Mouse (Mus musculus) limb, embryonic 12.5 days (tissue): ENCODE data around the gene Tomm34. TPM values are rescaled to one million over a fixed set of nuclear protein-coding genes. Genes with fewer than 3 reads are reported as not detected.

Experiments
- ATAC-seq: fragments of 200-750 bp; cut with Nextera tagmentation; 2 replicates; pipeline ENCODE4 v1.8.0; 2017; ENCODE audit warnings: low read depth, moderate TSS enrichment; ENCODE audit not compliant: insufficient number of reproducible peaks, insufficient read depth, low FRiP score, low TSS enrichment
- H3K27ac ChIP-seq: fragments of 300-500 bp; sonication (generic); 2 replicates; pipeline ENCODE4 v1.5.1; 2016; ENCODE audit warnings: mild to moderate bottlenecking, moderate library complexity
- H3K27me3 ChIP-seq: fragments of 300-500 bp; sonication (generic); 2 replicates; pipeline ENCODE4 v1.6.1; 2016; ENCODE audit warnings: mild to moderate bottlenecking, moderate library complexity
- H3K36me3 ChIP-seq: fragments of 300-500 bp; sonication (generic); 2 replicates; pipeline ENCODE4 v1.6.1; 2016; ENCODE audit warnings: mild to moderate bottlenecking, moderate library complexity
- H3K4me1 ChIP-seq: fragments of 300-500 bp; sonication (generic); replicated peaks from 2 replicates; pipeline ENCODE4 v1.6.1; 2016
- H3K4me2 ChIP-seq: fragments of 300-500 bp; sonication (generic); 2 replicates; pipeline ENCODE4 v1.6.1; 2016; ENCODE audit warnings: mild to moderate bottlenecking, moderate library complexity
- H3K4me3 ChIP-seq: fragments of 300-500 bp; sonication (generic); replicated peaks from 2 replicates; pipeline ENCODE4 v1.5.1; 2016; ENCODE audit warnings: mild to moderate bottlenecking
- H3K9ac ChIP-seq: fragments of 300-500 bp; sonication (generic); replicated peaks from 2 replicates; pipeline ENCODE4 v1.6.1; 2016; ENCODE audit warnings: mild to moderate bottlenecking, moderate library complexity
- H3K9me3 ChIP-seq: fragments of 300-500 bp; sonication (generic); 2 replicates; pipeline ENCODE4 v1.6.1; 2016; ENCODE audit warnings: mild to moderate bottlenecking, moderate library complexity
- WGBS: fragments of 180-500 bp; shearing (Covaris S2); methylation state at CpG from one replicate; pipeline ENCODE4 v1.1.7; 2016; 5-methylcytosine and 5-hydroxymethylcytosine counted together
- polyA plus RNA-seq: library from polyadenylated mRNA; unstranded; fragments of >200 nt; fragmentation: Nextera tagmentation; extraction: Ambion mirVana; gene quantifications from 2 replicates; pipeline ENCODE4 v1.2.1, GENCODE M21; 2016

Gene Tomm34
- polyA plus RNA-seq, 1 experiment from 2014 or later, result 53.6 TPM

DNA sequence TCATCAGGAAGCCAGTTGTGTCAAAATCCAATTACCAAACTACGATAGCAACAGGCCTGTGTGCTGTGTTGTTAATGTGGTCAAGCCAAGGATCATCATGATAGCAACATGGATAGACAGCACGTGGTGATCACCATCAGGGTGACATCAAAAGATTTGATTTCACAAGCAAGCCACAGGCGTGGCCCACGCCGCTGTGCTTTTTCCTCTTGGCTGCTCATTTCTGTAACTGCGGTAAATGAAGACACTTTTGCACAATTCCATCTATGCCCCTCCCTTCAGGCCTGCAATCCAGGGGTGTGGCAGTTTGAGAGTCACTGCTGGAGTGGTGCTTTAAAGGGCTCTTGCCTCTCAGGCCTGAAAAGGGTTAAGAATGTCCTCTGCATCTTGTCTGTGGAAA lies 30.0 kb downstream of the Tomm34 start:
- no peaks in the 10 kb centered on the region for H3K27me3 ChIP-seq
- H3K4me1 ChIP-seq, result 0 out of 2 replicates have a peak, but pooled peaks cover 4% of the 10 kb centered on the region
- H3K9ac ChIP-seq, result no peak overlapping the region
- no peaks in the 10 kb centered on the region for H3K9me3 ChIP-seq
- no peak overlapping the region for H3K27ac ChIP-seq
- ATAC-seq, result no peak
- no peak overlapping the region for H3K4me3 ChIP-seq
- WGBS, result 86% methylated on average over 6 of the region's 6 CpGs
- H3K4me2 ChIP-seq, result no peak overlapping the region
- H3K36me3 ChIP-seq, result no peaks in the 10 kb centered on the region

DNA sequence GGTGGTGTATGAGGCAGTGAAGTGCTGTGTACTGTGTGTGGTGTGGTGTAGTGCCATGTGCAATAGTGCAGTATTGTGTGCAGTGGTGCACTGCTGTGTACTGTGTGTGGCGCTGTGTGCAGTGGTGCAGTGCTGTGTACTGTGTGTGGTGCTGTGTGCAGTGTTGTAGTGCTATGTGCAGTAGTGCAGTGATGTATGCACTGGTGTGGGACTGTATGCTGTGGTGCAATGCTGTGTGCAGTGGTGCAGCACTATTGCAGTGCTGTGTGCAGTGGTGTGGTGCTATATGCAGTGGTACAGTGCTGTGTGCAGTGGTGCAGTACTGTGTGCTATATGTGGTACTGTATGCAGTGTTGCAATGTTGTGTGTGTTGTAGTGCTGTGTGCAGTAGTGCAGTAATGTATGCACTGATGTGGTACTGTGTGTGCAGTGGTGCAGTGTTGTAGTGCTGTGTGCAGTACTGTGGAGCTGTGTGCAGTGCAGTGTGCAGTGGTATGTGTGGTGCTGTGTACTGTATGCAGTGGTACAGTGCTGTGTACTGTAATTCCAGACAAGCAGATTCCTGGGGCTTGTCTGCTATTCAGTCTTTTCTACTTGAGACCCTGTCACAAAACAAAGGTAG lies 32.5 kb downstream of the Tomm34 start:
- no peak for ATAC-seq
- H3K9me3 ChIP-seq, result no peaks in the 10 kb centered on the region
- no peak overlapping the region for H3K9ac ChIP-seq
- 85% methylated on average over 1 of the region's 1 CpGs for WGBS
- no peak overlapping the region for H3K27ac ChIP-seq
- H3K36me3 ChIP-seq, result no peaks in the 10 kb centered on the region
- H3K4me3 ChIP-seq, result no peak overlapping the region
- no peaks in the 10 kb centered on the region for H3K27me3 ChIP-seq
- 0 out of 2 replicates have a peak, but pooled peaks cover 4% of the 10 kb centered on the region for H3K4me1 ChIP-seq
- no peak overlapping the region for H3K4me2 ChIP-seq

- H3K36me3 ChIP-seq, result no peaks in the 10 kb centered on the region
- 0 out of 2 replicates have a peak, but pooled peaks cover 4% of the 10 kb centered on the region for H3K4me1 ChIP-seq
- 0 out of 2 replicates have a peak, but pooled peaks cover 3% of the 10 kb centered on the region for H3K9me3 ChIP-seq
- ATAC-seq, result peak; percentile 85
- H3K9ac ChIP-seq, result no peak overlapping the region
- no peak overlapping the region for H3K4me2 ChIP-seq
- no peak overlapping the region for H3K4me3 ChIP-seq
- H3K27me3 ChIP-seq, result no peaks in the 10 kb centered on the region
- 0 out of 2 replicates have a peak overlapping the region, but pooled peaks have one; percentile 12 for H3K27ac ChIP-seq
- 45% methylated on average over 10 of the region's 10 CpGs for WGBS
Observed at GRCm38 (mm10) chr2:164036520-164037019, 34.4 kb downstream of the Tomm34 start.

DNA sequence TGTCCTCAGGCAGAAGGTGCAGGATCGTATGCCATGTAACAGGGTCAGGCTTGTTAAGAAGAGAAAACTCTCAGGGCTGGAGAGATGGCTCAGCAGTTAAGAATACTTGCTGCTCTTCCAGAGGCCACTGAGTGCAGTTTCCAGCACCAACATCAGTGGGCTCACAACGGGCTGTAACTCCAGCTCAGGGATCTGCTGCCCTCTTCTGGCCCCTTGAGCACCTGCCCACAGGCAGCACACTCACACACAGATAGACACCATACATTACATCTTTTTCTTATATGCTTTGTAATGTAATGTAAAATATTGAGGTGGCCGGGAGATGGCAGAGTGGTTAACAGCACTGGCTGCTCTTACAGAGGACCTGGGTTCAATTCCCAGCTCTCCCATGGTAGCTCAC lies 38.0 kb downstream of the Tomm34 start:
- H3K27ac ChIP-seq, result no peak overlapping the region
- no peak overlapping the region for H3K9ac ChIP-seq
- 83% methylated on average over 3 of the region's 3 CpGs for WGBS
- H3K27me3 ChIP-seq, result no peaks in the 10 kb centered on the region
- H3K9me3 ChIP-seq, result 0 out of 2 replicates have a peak, but pooled peaks cover 3% of the 10 kb centered on the region
- ATAC-seq, result no peak
- no peaks in the 10 kb centered on the region for H3K36me3 ChIP-seq
- H3K4me2 ChIP-seq, result no peak overlapping the region
- 0 out of 2 replicates have a peak, but pooled peaks cover 4% of the 10 kb centered on the region for H3K4me1 ChIP-seq
- no peak overlapping the region for H3K4me3 ChIP-seq

DNA sequence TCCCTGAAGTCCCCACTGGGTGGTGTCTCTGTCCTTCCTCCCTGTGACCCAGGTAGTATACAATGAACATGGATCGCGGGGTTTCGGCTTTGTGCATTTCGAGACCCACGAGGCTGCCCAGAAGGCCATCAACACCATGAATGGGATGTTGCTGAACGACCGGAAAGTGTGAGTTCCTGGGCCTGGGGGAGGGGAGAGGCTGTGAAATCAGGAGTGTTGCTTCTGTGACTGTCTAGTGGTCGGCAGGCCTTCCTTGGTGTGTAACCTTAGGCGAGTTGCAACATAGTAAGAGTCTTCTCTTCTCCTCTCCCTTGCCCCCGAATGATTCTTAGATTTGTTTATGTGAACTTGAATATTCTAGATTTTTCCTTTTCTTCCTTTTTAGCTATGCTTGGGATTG lies 39.8 kb downstream of the Tomm34 start:
- Histone ChIP-seq H3K36me3 (no peaks in the 10 kb centered on the region), H3K4me1 (no peaks in the 10 kb centered on the region), H3K27ac (no peak overlapping the region), H3K9ac (no peak overlapping the region), H3K4me2 (no peak overlapping the region), H3K4me3 (no peak overlapping the region), H3K9me3 (0 out of 2 replicates have a peak, but pooled peaks cover 3% of the 10 kb centered on the region), H3K27me3 (no peaks in the 10 kb centered on the region)
- no peak for ATAC-seq
- WGBS, result 73% methylated on average over 10 of the region's 10 CpGs

GRCm38 (mm10) chr2:164025150-164025549 lies 45.8 kb downstream of the Tomm34 start, which contains the start of gene Pabpc1l:
Gene Pabpc1l (plus strand): TSS chr2:164025450.
- H3K36me3 ChIP-seq, result peaks cover 2% of the 10 kb centered on the region; the same call in 1 of the 2 replicates
- no peaks in the 10 kb centered on the region for H3K4me1 ChIP-seq
- no peak for ATAC-seq
- no peaks in the 10 kb centered on the region for H3K27me3 ChIP-seq
- WGBS, result 80% methylated on average over 16 of the region's 16 CpGs
- no peak within 1 kb of the TSS for H3K4me3 ChIP-seq
- no peak within 1 kb of the TSS for H3K27ac ChIP-seq
- H3K4me2 ChIP-seq, result no peak within 1 kb of the TSS
- H3K9me3 ChIP-seq, result no peaks in the 10 kb centered on the region
- H3K9ac ChIP-seq, result no peak within 1 kb of the TSS

DNA sequence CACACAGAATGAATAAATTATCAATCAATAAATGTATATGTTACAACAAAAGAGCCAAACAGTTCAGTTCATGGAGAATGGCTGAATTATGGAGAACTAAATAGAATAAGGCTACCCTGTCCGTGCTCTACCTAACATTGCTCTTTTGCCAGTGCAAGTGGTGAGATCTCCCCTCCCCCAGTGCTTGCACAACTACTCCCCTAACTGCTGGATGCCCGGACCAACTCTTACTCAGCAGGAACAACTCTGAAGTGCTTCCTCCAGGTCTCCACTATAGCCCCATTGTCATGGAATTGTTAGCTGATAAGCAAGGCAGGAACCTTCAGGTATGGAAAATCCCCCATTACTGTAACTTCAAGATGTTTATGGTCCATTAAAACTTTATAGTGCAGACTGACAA lies 48.9 kb downstream of the Tomm34 start:
- Histone ChIP-seq H3K4me1 (no peaks in the 10 kb centered on the region), H3K9me3 (no peaks in the 10 kb centered on the region), H3K27me3 (no peaks in the 10 kb centered on the region), H3K9ac (no peak overlapping the region), H3K36me3 (peaks cover 33% of the 10 kb centered on the region), H3K4me2 (no peak overlapping the region), H3K4me3 (no peak overlapping the region), H3K27ac (no peak overlapping the region)
- WGBS, result 63% methylated on average over 2 of the region's 2 CpGs
- ATAC-seq, result no peak

DNA sequence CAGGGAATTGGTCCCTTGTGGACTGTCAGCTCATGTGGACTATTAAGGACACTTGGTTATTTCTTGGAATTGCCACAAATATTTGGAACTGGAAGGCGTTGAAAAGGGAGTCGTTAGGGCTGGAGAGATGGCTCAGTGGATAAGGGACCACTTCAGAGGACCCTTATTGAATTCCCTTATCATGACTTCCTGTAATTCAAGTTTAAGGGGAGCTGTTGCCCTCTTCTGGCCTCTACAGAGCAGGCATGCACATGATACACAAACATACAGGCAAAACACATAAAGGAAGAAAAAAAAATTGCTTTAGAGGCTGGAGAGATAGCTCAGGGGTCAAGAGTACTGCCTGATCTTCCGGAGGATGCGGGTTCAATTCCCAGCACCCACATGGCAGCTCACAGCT lies 51.0 kb downstream of the Tomm34 start:
- 92% methylated on average over 4 of the region's 4 CpGs for WGBS

DNA sequence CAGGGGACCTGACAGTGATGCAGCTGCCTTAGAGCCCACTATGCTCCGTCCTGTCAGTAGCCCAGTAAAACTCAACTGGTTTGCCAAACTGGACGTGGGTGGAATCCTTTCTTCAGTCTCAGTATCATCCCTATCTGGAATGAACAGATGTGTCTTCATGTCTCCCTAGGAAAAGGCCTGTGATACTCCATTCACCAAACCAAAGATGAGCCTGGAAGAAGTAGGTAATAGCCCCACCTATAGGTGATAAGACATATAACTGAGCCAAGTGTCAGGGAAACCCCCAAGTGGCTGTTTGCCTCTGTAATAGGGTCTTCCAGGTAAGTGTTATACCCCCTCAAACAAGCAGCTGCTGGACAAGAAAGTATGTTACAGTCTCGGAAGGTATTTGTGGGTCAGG lies 52.1 kb downstream of the Tomm34 start:
- H3K36me3 ChIP-seq, result peaks cover 65% of the 10 kb centered on the region
- ATAC-seq, result no peak
- no peak overlapping the region for H3K27ac ChIP-seq
- WGBS, result 90% methylated on average over 3 of the region's 3 CpGs
- no peaks in the 10 kb centered on the region for H3K27me3 ChIP-seq
- no peak overlapping the region for H3K4me2 ChIP-seq
- H3K4me3 ChIP-seq, result no peak overlapping the region
- no peak overlapping the region for H3K9ac ChIP-seq
- no peaks in the 10 kb centered on the region for H3K4me1 ChIP-seq
- H3K9me3 ChIP-seq, result no peaks in the 10 kb centered on the region

More for the DNA sequence above, 51.0 kb downstream of the Tomm34 start:
- no peaks in the 10 kb centered on the region for H3K4me1 ChIP-seq
- H3K9ac ChIP-seq, result no peak overlapping the region
- no peaks in the 10 kb centered on the region for H3K27me3 ChIP-seq
- ATAC-seq, result no peak
- H3K36me3 ChIP-seq, result peaks cover 54% of the 10 kb centered on the region
- H3K9me3 ChIP-seq, result no peaks in the 10 kb centered on the region
- no peak overlapping the region for H3K27ac ChIP-seq
- H3K4me3 ChIP-seq, result no peak overlapping the region
- no peak overlapping the region for H3K4me2 ChIP-seq

DNA sequence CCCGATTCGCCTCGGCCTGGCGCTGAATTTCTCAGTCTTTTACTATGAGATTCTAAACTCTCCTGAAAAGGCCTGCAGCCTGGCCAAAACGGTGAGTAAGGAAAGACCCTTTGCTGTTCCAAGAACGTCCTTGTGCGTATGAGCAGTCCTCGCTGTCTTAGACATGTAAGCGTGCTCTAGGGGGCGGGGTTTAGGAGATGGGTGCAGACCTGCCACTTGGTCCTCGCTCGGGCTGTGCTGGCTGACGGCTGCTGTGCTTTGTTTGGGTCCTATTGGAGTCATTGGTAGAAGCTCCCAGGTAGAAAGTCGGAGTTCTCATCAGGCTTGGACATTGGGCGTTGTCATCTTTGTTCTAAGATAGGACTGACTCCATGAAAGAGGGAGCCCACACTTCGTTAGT lies 55.7 kb downstream of the Tomm34 start:
- no peak for ATAC-seq
- Histone ChIP-seq H3K27ac (no peak overlapping the region), H3K27me3 (no peaks in the 10 kb centered on the region), H3K4me2 (no peak overlapping the region), H3K9me3 (no peaks in the 10 kb centered on the region), H3K9ac (no peak overlapping the region), H3K4me3 (no peak overlapping the region), H3K36me3 (peaks cover 92% of the 10 kb centered on the region), H3K4me1 (no peaks in the 10 kb centered on the region)
- WGBS, result 95% methylated on average over 16 of the region's 16 CpGs

GRCm38 (mm10) chr2:164010944-164011343 lies 60.0 kb downstream of the Tomm34 start:
- Histone ChIP-seq H3K4me2 (no peak overlapping the region), H3K4me3 (no peak overlapping the region), H3K9ac (no peak overlapping the region), H3K4me1 (peaks cover 7% of the 10 kb centered on the region), H3K9me3 (no peaks in the 10 kb centered on the region), H3K27me3 (no peaks in the 10 kb centered on the region), H3K36me3 (peaks cover 48% of the 10 kb centered on the region), H3K27ac (no peak overlapping the region)
- no peak for ATAC-seq
- 87% methylated on average over 3 of the region's 3 CpGs for WGBS

DNA sequence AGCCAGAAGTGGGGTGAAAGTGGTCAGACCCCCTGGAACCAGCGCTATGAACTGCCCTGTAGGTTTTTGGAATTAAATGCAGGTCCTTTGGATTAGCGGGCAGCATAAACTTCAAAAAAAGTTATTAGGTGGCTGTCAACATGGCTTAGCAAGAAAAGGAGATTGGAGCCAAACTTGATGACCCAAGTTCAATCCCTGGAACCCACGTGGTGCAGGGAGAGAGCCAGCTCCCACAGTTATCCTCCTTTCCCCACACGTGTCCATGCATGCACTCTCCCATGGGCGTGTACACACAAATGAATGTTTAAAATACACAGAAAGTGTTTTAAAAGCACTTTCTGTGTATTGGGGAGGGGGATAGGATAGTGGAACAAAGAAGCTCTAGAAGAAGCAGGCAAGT lies 60.5 kb downstream of the Tomm34 start:
- no peak overlapping the region for H3K27ac ChIP-seq
- H3K36me3 ChIP-seq, result peaks cover 43% of the 10 kb centered on the region
- WGBS, result 79% methylated on average over 5 of the region's 5 CpGs
- peaks cover 10% of the 10 kb centered on the region for H3K4me1 ChIP-seq
- no peak for ATAC-seq
- H3K9ac ChIP-seq, result no peak overlapping the region
- H3K4me3 ChIP-seq, result no peak overlapping the region
- no peak overlapping the region for H3K4me2 ChIP-seq
- no peaks in the 10 kb centered on the region for H3K27me3 ChIP-seq
- H3K9me3 ChIP-seq, result no peaks in the 10 kb centered on the region
